Mouse (Mus musculus) testis, adult 2 months (tissue): ENCODE measurements around the gene Eif4g1.

Source experiments
- CTCF ChIP-seq: fragments of 200-500 bp; IDR thresholded peaks from 2 replicates; pipeline ENCODE4 v1.5.1; 2012; ENCODE audit warnings: low read depth, mild to moderate bottlenecking, inconsistent platforms, low read length, moderate library complexity; ENCODE audit not compliant: control insufficient read depth, insufficient read depth, insufficient replicate concordance
- POLR2A ChIP-seq: fragments of 200-500 bp; IDR thresholded peaks from 2 replicates; pipeline ENCODE4 v1.6.1; 2012; ENCODE audit warnings: low read depth, mild to moderate bottlenecking, inconsistent platforms, low read length, moderate library complexity; ENCODE audit not compliant: control insufficient read depth

DNA sequence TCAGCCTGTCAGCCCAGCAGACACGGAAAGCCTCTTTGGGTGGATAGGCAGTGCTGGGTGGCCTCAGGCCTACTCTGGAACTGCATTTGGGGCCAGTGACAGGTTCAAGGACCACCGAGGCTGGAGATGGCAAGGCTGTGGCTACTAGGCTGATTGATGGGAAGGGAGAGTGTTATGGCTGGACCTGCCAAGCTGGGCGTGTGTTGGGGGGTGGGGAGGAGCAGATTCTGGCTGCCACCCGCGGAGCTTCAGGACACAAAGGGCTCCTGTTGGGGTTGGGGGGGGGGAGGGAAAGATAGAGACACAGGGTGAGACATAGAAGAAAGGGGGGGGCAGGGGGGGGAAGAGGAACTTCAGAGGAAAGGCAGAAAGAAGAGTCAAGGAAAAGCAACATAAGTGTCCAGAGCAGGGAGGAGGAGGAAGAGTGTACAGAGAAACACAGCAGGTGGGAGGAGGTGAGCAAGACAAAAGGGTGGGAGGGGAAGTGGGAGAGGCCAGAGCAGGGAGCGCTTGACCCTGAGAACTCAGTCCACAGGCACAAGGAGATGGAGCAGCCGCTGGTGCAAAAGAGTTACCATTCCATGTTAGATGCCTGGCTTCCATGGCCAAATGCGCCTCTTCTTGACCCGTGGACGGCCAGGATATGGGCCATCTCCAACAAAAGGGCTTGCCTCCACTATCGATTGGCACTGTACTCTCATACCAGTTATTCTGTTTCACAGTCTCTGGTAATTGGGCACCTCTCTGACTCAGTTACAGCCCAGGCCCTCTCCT is 46.4 kb downstream of the Eif4g1 start:
- TF ChIP-seq CTCF (no peak), POLR2A (no peak)
